Mouse (Mus musculus): ENCODE results near the gene Tmem246.

The Tmem246 gene

GRCm38 (mm10) chr4:49581256-49581655 is 16.4 kb downstream of the Tmem246 start:
- in situ Hi-C loops (cut with MboI): no loop called here

- in situ Hi-C loops (cut with MboI): no loop called here
Observed at GRCm38 (mm10) chr4:49572194-49572593, 25.5 kb downstream of the Tmem246 start.

GRCm38 (mm10) chr4:49567613-49568012 is 30.1 kb downstream of the Tmem246 start:
- in situ Hi-C loops (cut with MboI): no loop called here

- in situ Hi-C loops (cut with MboI): no loop called here
Observed at GRCm38 (mm10) chr4:49559915-49560772, 37.5 kb downstream of the Tmem246 start.

DNA sequence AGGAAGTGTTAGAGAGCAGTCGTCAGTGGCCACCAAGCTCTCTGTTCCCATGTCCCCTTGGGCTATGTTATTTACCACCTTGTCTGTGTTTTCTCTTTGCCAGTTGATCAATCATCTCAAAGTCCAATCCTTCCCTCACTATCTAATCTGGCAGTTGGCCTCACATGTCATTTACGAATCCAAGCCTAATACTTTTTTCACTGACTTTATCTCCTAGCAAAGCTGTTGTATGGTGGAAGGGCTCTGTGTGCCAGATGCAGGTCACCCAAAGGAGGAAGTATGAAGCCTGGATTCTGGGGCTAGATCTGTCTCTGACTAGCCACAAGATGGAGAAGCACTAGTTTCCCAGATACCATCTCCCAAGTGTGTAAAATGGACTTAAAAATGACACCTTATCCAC is 39.5 kb downstream of the Tmem246 start:
- in situ Hi-C loops (cut with MboI): no loop called here

DNA sequence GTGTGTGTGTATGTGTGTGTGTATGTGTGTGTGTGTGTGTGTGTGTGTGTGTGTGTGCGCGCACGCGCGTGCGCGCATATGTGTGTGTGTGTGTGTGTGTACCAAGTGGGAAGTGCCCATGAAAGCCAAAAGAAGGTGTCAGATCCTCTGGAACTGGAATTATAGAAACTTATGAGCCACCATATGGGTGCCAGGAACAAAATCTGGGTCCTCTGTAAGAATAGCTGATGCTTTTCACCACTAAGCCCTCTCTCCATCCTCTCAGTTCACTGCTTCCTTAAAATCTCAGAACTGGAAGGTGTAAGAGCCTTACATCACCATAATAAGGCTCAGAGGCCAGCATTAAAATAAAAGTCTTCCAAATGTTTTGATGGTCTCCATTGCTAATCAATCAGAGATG is 40.3 kb downstream of the Tmem246 start:
- in situ Hi-C loops (cut with MboI): no loop called here

- in situ Hi-C loops (cut with MboI): no loop called here
Observed at GRCm38 (mm10) chr4:49553380-49553779, 44.3 kb downstream of the Tmem246 start.

GRCm38 (mm10) chr4:49549383-49549782 is 48.3 kb downstream of the Tmem246 start, which contains the start of gene Aldob:
Gene Aldob, minus strand, starts transcription at chr4:49549546.
- in situ Hi-C loops (cut with MboI): no loop called here

GRCm38 (mm10) chr4:49547544-49548219 is 50.0 kb downstream of the Tmem246 start:
- in situ Hi-C loops (cut with MboI): no loop called here

DNA sequence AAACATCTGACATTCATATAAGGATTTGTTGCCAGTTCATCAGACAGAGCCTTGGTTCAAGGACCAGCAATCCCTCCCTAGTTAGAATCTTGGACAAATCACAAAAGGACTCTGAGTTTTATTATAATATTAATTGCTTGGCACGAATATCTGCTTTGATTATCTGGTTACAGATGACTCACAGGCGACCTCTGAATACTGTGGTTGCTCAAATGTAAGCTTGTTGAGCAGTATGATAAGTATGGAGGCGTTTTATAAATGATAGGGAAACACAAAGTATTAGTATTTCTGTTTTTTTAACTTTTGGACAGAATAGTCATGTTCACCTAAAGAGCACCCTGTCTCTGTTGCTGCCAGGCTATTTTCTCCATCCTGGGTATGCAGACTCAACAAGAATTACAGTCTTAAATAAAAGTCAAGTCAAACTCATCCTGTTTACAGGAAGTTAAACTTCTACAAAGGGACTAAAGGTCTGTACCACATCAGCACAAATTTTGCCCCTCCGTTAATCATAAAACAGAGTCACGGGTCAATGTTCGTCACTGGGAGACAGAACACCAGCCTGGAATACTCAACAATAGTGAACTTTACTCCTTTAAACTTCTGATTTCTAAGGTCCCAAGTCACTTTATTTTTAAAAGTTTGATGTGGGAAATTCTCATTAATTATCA is 50.7 kb downstream of the Tmem246 start:
- in situ Hi-C loops (cut with MboI): no loop called here

- in situ Hi-C loops (cut with MboI): no loop called here
Observed at GRCm38 (mm10) chr4:49546026-49546425, 51.6 kb downstream of the Tmem246 start.

DNA sequence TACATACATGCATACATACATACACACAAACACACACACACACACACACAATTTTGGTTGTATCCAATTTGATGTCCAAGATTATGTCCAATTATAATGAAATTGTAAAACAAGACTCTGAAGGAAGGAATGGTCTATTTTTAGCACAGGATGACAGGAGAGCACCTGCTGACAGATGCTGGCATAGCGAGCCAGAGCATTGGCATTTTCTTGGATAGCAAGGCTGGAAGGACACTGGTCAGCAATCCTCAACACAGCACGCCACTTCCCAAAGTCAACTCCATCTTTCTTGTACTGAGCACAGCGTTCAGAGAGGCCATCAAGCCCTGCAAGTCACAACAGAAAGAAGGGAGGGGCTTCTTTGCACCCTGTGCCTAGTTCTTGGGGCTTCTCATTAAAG is 56.7 kb downstream of the Tmem246 start:
- in situ Hi-C loops (cut with MboI): no loop called here

- in situ Hi-C loops (cut with MboI): no loop called here
Observed at GRCm38 (mm10) chr4:49539665-49540064, 58.0 kb downstream of the Tmem246 start.

DNA sequence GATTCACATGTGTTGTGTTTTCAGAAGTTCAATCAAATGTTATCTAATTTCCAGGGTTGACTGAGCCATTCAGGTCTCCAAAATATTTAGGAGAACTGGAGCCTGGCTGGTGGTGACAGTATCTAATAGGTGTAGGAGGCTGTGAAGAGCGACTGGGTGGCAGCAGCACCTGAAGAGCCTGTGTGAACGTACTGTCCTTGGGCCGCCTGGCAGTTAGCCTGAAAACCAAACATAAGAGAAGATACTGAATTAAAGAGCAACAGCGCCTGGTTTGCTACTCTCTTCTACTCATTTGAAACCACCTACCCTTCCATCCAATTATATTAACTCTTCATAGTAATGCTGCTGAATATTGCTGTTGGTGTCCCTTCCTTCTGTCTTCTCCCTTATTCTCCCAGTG is 61.0 kb downstream of the Tmem246 start:
- in situ Hi-C loops (cut with MboI): no loop called here

GRCm38 (mm10) chr4:49535675-49536294 is 61.9 kb downstream of the Tmem246 start:
- in situ Hi-C loops (cut with MboI): no loop called here

- in situ Hi-C loops (cut with MboI): no loop called here
Observed at GRCm38 (mm10) chr4:49535036-49535435, 62.6 kb downstream of the Tmem246 start.
